Mouse (Mus musculus) kidney, postnatal 0 days (tissue): ENCODE measurements at regions not wholly inside any gene's neighbourhood (a gene's known extent, or its start where the extent isn't known, plus 50 kb on each side); places are given as distances from the start of the nearest gene placed in this dataset.
"Not testable (repeated sequence)": the region's sequence is repeated elsewhere in the genome, so short reads cannot be mapped to it uniquely, and the experiment has no call there.

Source experiments
- ATAC-seq: fragments of 200-750 bp; cut with Nextera tagmentation; replicated peaks from 2 replicates; pipeline ENCODE4 v1.8.0; 2017; ENCODE audit warnings: low read depth, moderate number of reproducible peaks, moderate TSS enrichment, moderate library complexity; ENCODE audit not compliant: low FRiP score
- DNase-seq: peaks from one replicate; pipeline ENCODE4 v3.0.0-alpha.2; 2016; ENCODE audit warnings: low spot score
- H3K27ac ChIP-seq: fragments of 300-500 bp; sonication (generic); 2 replicates; pipeline ENCODE4 v1.5.1; 2014; ENCODE audit warnings: mild to moderate bottlenecking
- H3K27me3 ChIP-seq: fragments of 300-500 bp; sonication (generic); 2 replicates; pipeline ENCODE4 v1.6.1; 2014; ENCODE audit warnings: low read length, mixed read lengths; ENCODE audit not compliant: insufficient read depth
- H3K36me3 ChIP-seq: fragments of 300-500 bp; sonication (generic); 2 replicates; pipeline ENCODE4 v1.6.1; 2014; ENCODE audit warnings: low read length, mixed read lengths; ENCODE audit not compliant: insufficient read depth
- H3K4me1 ChIP-seq: fragments of 300-500 bp; sonication (generic); replicated peaks from 2 replicates; pipeline ENCODE4 v1.6.1; 2014; ENCODE audit warnings: antibody characterized with exemption, low read length, mixed read lengths; ENCODE audit not compliant: insufficient read depth
- H3K4me2 ChIP-seq: fragments of 300-500 bp; sonication (generic); 2 replicates; pipeline ENCODE4 v1.6.1; 2014; ENCODE audit warnings: mild to moderate bottlenecking, low read length, moderate library complexity, mixed read lengths
- H3K4me3 ChIP-seq: fragments of 300-500 bp; sonication (generic); replicated peaks from 2 replicates; pipeline ENCODE4 v1.5.1; 2014; ENCODE audit warnings: low read depth, low read length
- H3K9ac ChIP-seq: fragments of 300-500 bp; sonication (generic); 2 replicates; pipeline ENCODE4 v1.6.1; 2014; ENCODE audit warnings: low read depth, low read length
- H3K9me3 ChIP-seq: fragments of 300-500 bp; sonication (generic); replicated peaks from 2 replicates; pipeline ENCODE4 v1.6.1; 2016; ENCODE audit warnings: low read length, inconsistent platforms, mixed read lengths
- CTCF ChIP-seq: IDR thresholded peaks from 2 replicates; pipeline ENCODE4 v1.5.1; 2016; ENCODE audit warnings: antibody characterized with exemption, low read depth, mild to moderate bottlenecking, moderate library complexity
- WGBS: fragments of 180-500 bp; shearing (Covaris S2); extraction: QIAGEN DNeasy Blood & Tissue Kit; methylation state at CpG from one replicate; pipeline ENCODE4 v1.1.7; 2014; 5-methylcytosine and 5-hydroxymethylcytosine counted together

DNA sequence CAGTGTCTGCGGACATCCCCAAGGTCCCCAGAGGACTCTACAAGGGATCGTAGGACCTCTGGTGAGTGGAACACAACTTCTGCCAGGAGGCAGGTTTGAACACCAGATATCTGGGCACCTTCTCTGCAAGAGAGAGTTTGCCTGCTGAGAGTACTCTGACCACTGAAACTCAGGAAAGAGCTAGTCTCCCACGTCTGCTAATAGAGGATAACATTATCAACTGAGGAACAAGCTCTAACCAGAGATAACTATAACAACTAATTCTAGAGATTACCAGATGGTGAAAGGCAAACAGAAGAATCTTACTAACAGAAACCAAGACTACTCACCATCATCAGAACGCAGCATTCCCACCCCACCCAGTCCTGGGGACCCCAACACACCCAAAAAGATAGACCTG, 415.1 kb downstream of the Sis start:
- not testable (repeated sequence) for H3K4me3 ChIP-seq, H3K27ac ChIP-seq, DNase-seq, H3K36me3 ChIP-seq, H3K9ac ChIP-seq, H3K27me3 ChIP-seq, H3K4me2 ChIP-seq, H3K4me1 ChIP-seq, H3K9me3 ChIP-seq, ATAC-seq
- 94% methylated on average over 4 of the region's 4 CpGs for WGBS

DNA sequence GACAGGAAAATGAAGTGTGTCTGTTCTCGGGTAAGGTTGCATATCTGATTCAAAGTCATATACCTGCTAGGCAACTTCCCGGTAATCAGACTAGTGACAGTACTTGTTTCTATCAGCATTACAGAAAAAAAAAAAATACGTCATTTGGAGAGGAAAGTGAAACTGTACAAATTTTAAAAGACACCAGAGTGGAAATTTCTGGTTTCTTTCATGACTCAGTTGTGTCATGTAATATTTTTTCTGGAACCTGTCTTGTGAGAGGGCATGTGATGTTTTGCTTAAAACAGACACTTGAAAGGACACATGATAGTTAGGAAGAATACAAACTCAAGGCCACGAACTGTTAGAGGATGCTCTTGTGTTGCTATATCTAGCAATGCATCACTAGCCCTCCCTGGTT, 433.7 kb downstream of the Sis start:
- Histone ChIP-seq H3K27ac (no peak overlapping the region), H3K4me2 (no peak overlapping the region), H3K9ac (no peak overlapping the region), H3K4me3 (no peak overlapping the region), H3K27me3 (no peaks in the 10 kb centered on the region), H3K4me1 (no peaks in the 10 kb centered on the region), H3K9me3 (no peaks in the 10 kb centered on the region), H3K36me3 (no peaks in the 10 kb centered on the region)
- no peak for DNase-seq
- ATAC-seq = no peak
- 80% methylated on average over 4 of the region's 4 CpGs for WGBS
- TF ChIP-seq CTCF = no peak

DNA sequence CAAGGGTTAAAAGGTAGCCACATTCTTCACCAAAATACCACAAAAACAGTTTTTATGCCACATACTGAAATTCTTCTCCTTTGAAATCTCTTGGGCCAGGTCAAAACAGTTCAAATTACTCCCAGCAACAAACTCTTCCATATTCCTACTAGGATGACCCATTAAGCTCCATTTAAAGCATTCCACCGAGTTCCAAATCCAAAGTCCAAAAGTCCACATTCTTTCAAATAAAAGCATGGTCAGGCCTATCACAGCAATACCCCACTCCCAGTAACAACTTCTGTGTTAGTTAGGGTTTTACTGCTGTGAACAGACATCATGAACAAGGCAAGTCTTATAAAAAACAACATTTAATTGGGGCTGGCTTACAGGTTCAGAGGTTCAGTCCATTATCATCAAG, 441.9 kb downstream of the Sis start:
- ATAC-seq, H3K4me2 ChIP-seq, H3K4me3 ChIP-seq, H3K27ac ChIP-seq, DNase-seq, H3K9ac ChIP-seq, H3K4me1 ChIP-seq, H3K9me3 ChIP-seq, H3K27me3 ChIP-seq, H3K36me3 ChIP-seq: not testable (repeated sequence)
- WGBS = 85% methylated on average over 1 of the region's 1 CpGs

DNA sequence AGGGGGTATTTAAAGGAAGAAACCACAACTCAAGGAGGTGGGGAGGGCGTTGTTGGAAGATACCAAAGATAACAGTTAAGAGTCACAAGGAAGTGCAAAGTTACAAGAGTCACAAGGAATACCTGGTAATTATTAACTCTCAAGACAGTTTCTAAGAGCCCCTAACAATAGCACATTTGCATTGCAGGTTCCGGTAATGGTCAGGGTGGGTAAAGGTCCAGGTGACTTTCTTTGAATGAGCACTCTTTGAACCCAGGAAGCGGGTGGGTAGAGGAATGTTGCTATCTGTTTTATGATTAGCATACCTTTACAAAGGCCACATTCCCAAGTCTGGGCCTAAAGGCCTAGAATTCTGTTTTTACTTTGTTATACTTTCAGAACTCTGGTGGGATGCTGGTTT, 449.8 kb downstream of the Sis start:
- DNase-seq, H3K4me1 ChIP-seq, H3K4me2 ChIP-seq, H3K27ac ChIP-seq, H3K36me3 ChIP-seq, H3K9me3 ChIP-seq, H3K27me3 ChIP-seq, H3K4me3 ChIP-seq, ATAC-seq, H3K9ac ChIP-seq: not testable (repeated sequence)
- 75% methylated on average over 3 of the region's 3 CpGs for WGBS

DNA sequence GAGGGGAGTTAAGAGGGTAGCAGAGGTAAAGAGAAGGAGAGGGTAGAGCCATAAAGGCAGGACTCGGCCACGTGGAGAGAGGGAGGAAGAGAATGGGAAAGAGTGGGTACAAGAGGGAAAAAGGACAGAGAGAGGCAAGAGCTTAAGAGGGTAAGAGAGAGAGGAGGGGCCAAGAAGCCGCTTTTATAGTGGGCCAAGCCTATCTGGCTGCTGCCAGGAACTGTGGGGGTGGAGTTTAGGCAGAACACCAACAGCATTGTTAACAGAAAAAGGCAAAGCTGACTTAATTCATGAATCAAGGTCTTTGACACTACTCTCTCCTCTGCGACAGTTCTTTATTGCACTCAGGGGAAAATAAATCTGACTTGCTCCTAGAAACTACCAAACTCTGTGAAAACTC, 463.4 kb downstream of the Sis start:
- 37% methylated on average over 4 of the region's 4 CpGs for WGBS
- no peak for TF ChIP-seq CTCF

DNA sequence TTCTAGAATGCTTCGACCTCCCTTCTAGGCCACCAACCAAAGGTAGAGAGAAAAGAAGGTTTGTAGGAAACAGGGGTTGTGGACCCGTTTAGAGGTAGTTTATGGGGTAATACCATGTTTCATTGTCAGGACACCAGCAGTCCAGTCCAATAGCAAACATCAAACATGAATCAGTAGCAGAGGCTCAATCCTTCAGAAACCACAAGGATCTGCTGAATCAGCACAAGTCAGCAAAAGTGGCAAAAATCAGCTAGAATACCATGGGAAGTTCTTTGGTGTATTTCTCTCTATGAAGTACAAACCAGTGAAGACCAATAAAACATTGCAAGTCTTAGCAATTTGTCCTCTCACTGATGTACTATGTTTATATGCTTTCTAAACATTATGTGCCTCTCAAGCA, 465.9 kb downstream of the Sis start:
- H3K36me3 ChIP-seq = no peaks in the 10 kb centered on the region
- H3K27ac ChIP-seq = no peak overlapping the region
- H3K4me2 ChIP-seq = no peak overlapping the region
- H3K9me3 ChIP-seq = no peaks in the 10 kb centered on the region
- H3K4me1 ChIP-seq = no peaks in the 10 kb centered on the region
- no peak for TF ChIP-seq CTCF
- H3K4me3 ChIP-seq = no peak overlapping the region
- ATAC-seq = no peak
- H3K9ac ChIP-seq = no peak overlapping the region
- no peak for DNase-seq
- WGBS = 66% methylated on average over 2 of the region's 2 CpGs
- H3K27me3 ChIP-seq = no peaks in the 10 kb centered on the region

More for the DNA sequence above, 463.4 kb downstream of the Sis start:
- no peak overlapping the region for H3K4me3 ChIP-seq
- no peak overlapping the region for H3K4me2 ChIP-seq
- no peak overlapping the region for H3K27ac ChIP-seq
- H3K9ac ChIP-seq = no peak overlapping the region
- ATAC-seq (no peak), DNase-seq (peak; percentile 9)
- H3K36me3 ChIP-seq = no peaks in the 10 kb centered on the region
- no peaks in the 10 kb centered on the region for H3K27me3 ChIP-seq
- no peaks in the 10 kb centered on the region for H3K9me3 ChIP-seq
- no peaks in the 10 kb centered on the region for H3K4me1 ChIP-seq

DNA sequence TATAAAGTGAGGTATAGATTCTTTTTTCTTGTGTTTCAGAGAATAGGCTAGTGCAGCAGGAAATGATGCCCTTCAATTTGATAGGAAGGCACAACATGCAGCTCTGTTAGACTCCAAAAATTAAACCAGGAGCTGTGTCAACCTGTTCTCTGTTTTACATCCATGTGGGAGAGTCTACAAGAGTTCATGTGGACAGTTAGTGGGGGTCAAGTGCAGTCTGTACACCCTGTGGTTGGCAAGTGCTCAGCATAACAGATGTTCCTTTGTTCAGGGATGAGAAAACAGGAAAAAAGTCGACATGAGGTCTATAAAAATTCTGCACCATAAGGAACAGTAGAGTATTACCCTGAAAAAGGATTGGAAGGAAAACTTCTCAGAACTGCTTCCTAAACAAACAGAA, 512.3 kb downstream of the Sis start:
- DNase-seq = no peak
- Histone ChIP-seq H3K27me3 (no peaks in the 10 kb centered on the region), H3K4me3 (no peak overlapping the region), H3K4me1 (no peaks in the 10 kb centered on the region), H3K36me3 (no peaks in the 10 kb centered on the region), H3K9me3 (no peaks in the 10 kb centered on the region), H3K27ac (no peak overlapping the region), H3K9ac (no peak overlapping the region), H3K4me2 (no peak overlapping the region)
- TF ChIP-seq CTCF = no peak
- no peak for ATAC-seq
- 31% methylated on average over 1 of the region's 1 CpGs for WGBS
